10 mouse cellular contexts compared by ENCODE assay signal in genomic region chr1:139376638-139377286, GRCm38 (mm10). TPM values are rescaled to one million over a fixed set of nuclear protein-coding genes. Genes with fewer than 3 reads are reported as not detected.
DNase-seq lines count a peak whose midpoint lies in the region; ATAC-seq and TF ChIP-seq lines count a peak whose summit lies in the region.
"Had no signal": no experiment of that assay in that cellular context is flagged by ENCODE, and none has a peak within 500 bp of the region (broad histone marks: within the 10 kb centered on the region; RNA-seq: fewer than 3 reads in every experiment).

TSS of gene Crb1 (minus strand) at chr1:139377100.

- H3K9me3 ChIP-seq in embryonic facial prominence, embryonic 12.5 days, result no peaks in the 10 kb centered on the region
- no peaks in the 10 kb centered on the region for H3K9me3 ChIP-seq in intestine, embryonic 16.5 days (ENCODE audit: control insufficient read depth, low read length)

- no peak within 1 kb of the TSS for H3K27ac ChIP-seq in testis, adult 2 months (ENCODE audit: control insufficient read depth, insufficient read depth, low read depth, low read length)
- H3K27ac ChIP-seq in embryonic facial prominence, embryonic 12.5 days, result no peak within 1 kb of the TSS
- no peak within 1 kb of the TSS for H3K27ac ChIP-seq in intestine, embryonic 16.5 days (ENCODE audit: low read length)
- H3K27ac ChIP-seq: heart, adult 2 months had no signal

- H3K9ac ChIP-seq in embryonic facial prominence, embryonic 12.5 days, result no peak within 1 kb of the TSS
- no peak within 1 kb of the TSS for H3K9ac ChIP-seq in intestine, embryonic 16.5 days (ENCODE audit: low read depth, low read length)
- H3K9ac ChIP-seq: liver, postnatal 0 days had no signal

- H3K4me3 ChIP-seq in testis, adult 2 months (ENCODE audit: control insufficient read depth, low read depth, low read length), result peak within 1 kb of the TSS; percentile 6; the same call in 1 of the 2 replicates
- H3K4me3 ChIP-seq in embryonic facial prominence, embryonic 12.5 days, result no peak within 1 kb of the TSS
- no peak within 1 kb of the TSS for H3K4me3 ChIP-seq in intestine, embryonic 16.5 days (ENCODE audit: low read length)
- H3K4me3 ChIP-seq: heart, adult 2 months had no signal

- no peak for DNase-seq in testis, postnatal 10 days (ENCODE audit: low spot score)
- peak; percentile 98 for DNase-seq in retina, embryonic 14.5 days (ENCODE audit: low spot score)
- DNase-seq in lung, postnatal 14 days, result no peak
- no peak for DNase-seq in yolk sac, embryonic 10.5 days (ENCODE audit: low spot score)
- DNase-seq in natural killer cell, adult 2 months (ENCODE audit: low spot score in 2 of 2), result no peak
- DNase-seq: heart, adult 2 months; liver, postnatal 0 days had no signal

- no peaks in the 10 kb centered on the region for H3K36me3 ChIP-seq in testis, adult 2 months (ENCODE audit: control insufficient read depth, insufficient read depth, low read length)
- H3K36me3 ChIP-seq in embryonic facial prominence, embryonic 12.5 days, result no peaks in the 10 kb centered on the region
- H3K36me3 ChIP-seq in intestine, embryonic 16.5 days (ENCODE audit: control insufficient read depth, insufficient read depth, low read length), result no peaks in the 10 kb centered on the region

- WGBS in embryonic facial prominence, embryonic 12.5 days, result 12% methylated on average over 5 of the region's 5 CpGs
- WGBS in intestine, embryonic 16.5 days, result 10% methylated on average over 5 of the region's 5 CpGs

- H3K4me2 ChIP-seq in embryonic facial prominence, embryonic 12.5 days (replicated peaks), result 0 out of 2 replicates have a peak within 1 kb of the TSS, but pooled peaks have one; percentile 24
- H3K4me2 ChIP-seq in intestine, embryonic 16.5 days (ENCODE audit: low read depth, low read length), result peak within 1 kb of the TSS; percentile 14; the same call in 1 of the 2 replicates

- peak; percentile 53; the same call in 1 of the 2 replicates for ATAC-seq in embryonic facial prominence, embryonic 12.5 days (ENCODE audit: insufficient number of reproducible peaks, insufficient read depth, low FRiP score, low TSS enrichment)
- ATAC-seq in intestine, embryonic 16.5 days, result peak; percentile 59
- ATAC-seq: liver, postnatal 0 days had no signal

- no peak for TF ChIP-seq POLR2A in testis, adult 2 months (IDR thresholded peaks at IDR 0.05; ENCODE audit: control insufficient read depth, low read depth, low read length)

- H3K4me1 ChIP-seq in testis, adult 2 months (ENCODE audit: control insufficient read depth, insufficient read depth, low read length), result no peaks in the 10 kb centered on the region; the same call in 1 of the 2 replicates
- H3K4me1 ChIP-seq in embryonic facial prominence, embryonic 12.5 days, result no peaks in the 10 kb centered on the region
- no peaks in the 10 kb centered on the region for H3K4me1 ChIP-seq in intestine, embryonic 16.5 days (ENCODE audit: control insufficient read depth, insufficient read depth, low read length)

- H3K27me3 ChIP-seq in testis, adult 2 months (ENCODE audit: control insufficient read depth, insufficient read depth, low read length), result no peaks in the 10 kb centered on the region
- no peaks in the 10 kb centered on the region for H3K27me3 ChIP-seq in embryonic facial prominence, embryonic 12.5 days
- no peaks in the 10 kb centered on the region for H3K27me3 ChIP-seq in intestine, embryonic 16.5 days (replicated peaks; ENCODE audit: control insufficient read depth, insufficient read depth, low read length)

- TF ChIP-seq CTCF in testis, adult 2 months (IDR thresholded peaks at IDR 0.05; ENCODE audit: control insufficient read depth, insufficient read depth, insufficient replicate concordance, low read depth, low read length), result no peak

RNA-seq across cellular contexts. Expression of gene Crb1, which starts in this region (rescaled TPM):
- polyA plus RNA-seq in testis, adult 2 months (2012; rRNA removed), result 1.8 and 2.3 TPM in 2 replicates
- polyA plus RNA-seq in embryonic facial prominence, embryonic 12.5 days (2016; fragmentation: Nextera tagmentation; extraction: Ambion mirVana), result 0.39 and 0.58 TPM in 2 replicates
- polyA plus RNA-seq in intestine, embryonic 16.5 days (2015; fragmentation: Nextera tagmentation; extraction: Ambion mirVana), result 0.04 and 0.15 TPM in 2 replicates
- polyA plus RNA-seq: liver, postnatal 0 days had no signal

Comparison
In these comparisons a context has a peak if more than half of its experiments do, and no peak if none do; other contexts are left out.
1. Peak in ATAC-seq and H3K4me2 ChIP-seq in embryonic facial prominence, embryonic 12.5 days; RNA of the gene not detected or under 1 TPM.
2. Peak in ATAC-seq and H3K4me2 ChIP-seq in intestine, embryonic 16.5 days; RNA of the gene not detected or under 1 TPM.